Mouse (Mus musculus) liver, postnatal 0 days (tissue): ENCODE measurements around the gene Mcidas. TPM values are rescaled to one million over a fixed set of nuclear protein-coding genes. Genes with fewer than 3 reads are reported as not detected.

Experiments
- ATAC-seq: fragments of 200-750 bp; cut with Nextera tagmentation; 2 replicates; pipeline ENCODE4 v1.8.0; 2017; ENCODE audit warnings: mild to moderate bottlenecking, moderate library complexity
- DNase-seq: peaks from one replicate; pipeline ENCODE4 v3.0.0-alpha.2; 2016
- H3K27ac ChIP-seq: fragments of 300-500 bp; sonication (generic); 2 replicates; pipeline ENCODE4 v1.5.1; 2014; ENCODE audit warnings: antibody characterized with exemption, moderate library complexity, mild to moderate bottlenecking, low read depth
- H3K27me3 ChIP-seq: fragments of 300-500 bp; sonication (generic); 2 replicates; pipeline ENCODE4 v1.6.1; 2014; ENCODE audit warnings: low read length, control low read depth, mixed read lengths; ENCODE audit not compliant: insufficient read depth
- H3K36me3 ChIP-seq: fragments of 300-500 bp; sonication (generic); replicated peaks from 2 replicates; pipeline ENCODE4 v1.6.1; 2014; ENCODE audit warnings: mild to moderate bottlenecking, control low read depth, low read length, moderate library complexity, mixed read lengths; ENCODE audit not compliant: insufficient read depth
- H3K4me1 ChIP-seq: fragments of 300-500 bp; sonication (generic); 2 replicates; pipeline ENCODE4 v1.6.1; 2014; ENCODE audit warnings: antibody characterized with exemption, mild to moderate bottlenecking, control low read depth; ENCODE audit not compliant: insufficient read depth
- H3K4me2 ChIP-seq: fragments of 300-500 bp; sonication (generic); 2 replicates; pipeline ENCODE4 v1.6.1; 2014; ENCODE audit warnings: low read depth, mild to moderate bottlenecking, low read length, moderate library complexity, mixed read lengths
- H3K4me3 ChIP-seq: fragments of 300-500 bp; sonication (generic); 2 replicates; pipeline ENCODE4 v1.5.1; 2014; ENCODE audit warnings: low read depth, low read length
- H3K9ac ChIP-seq: fragments of 300-500 bp; sonication (generic); replicated peaks from 2 replicates; pipeline ENCODE4 v1.6.1; 2014; ENCODE audit warnings: mild to moderate bottlenecking, moderate library complexity
- H3K9me3 ChIP-seq: fragments of 300-500 bp; sonication (generic); 2 replicates; pipeline ENCODE4 v1.6.1; 2016; ENCODE audit warnings: mild to moderate bottlenecking, control low read depth, low read length, mixed read lengths
- CTCF ChIP-seq: sonication (generic); IDR thresholded peaks from 2 replicates; pipeline ENCODE4 v1.5.1; 2016; ENCODE audit warnings: antibody characterized with exemption, low read depth
- EP300 ChIP-seq: IDR thresholded peaks from 2 replicates; pipeline ENCODE4 v1.6.1; 2016; ENCODE audit warnings: antibody characterized with exemption, low read depth, mild to moderate bottlenecking
- WGBS: fragments of 180-500 bp; shearing (Covaris S2); extraction: QIAGEN DNeasy Blood & Tissue Kit; methylation state at CpG from one replicate; pipeline ENCODE4 v1.1.7; 2014; ENCODE audit not compliant: insufficient replicate concordance; 5-methylcytosine and 5-hydroxymethylcytosine counted together
- polyA plus RNA-seq: library from polyadenylated mRNA; unstranded; fragments of >200 nt; fragmentation: Nextera tagmentation; extraction: Ambion mirVana; gene quantifications from 2 replicates; pipeline ENCODE4 v1.2.1, GENCODE M21; 2015

The Mcidas gene
- not detected in 2 replicates for polyA plus RNA-seq

DNA sequence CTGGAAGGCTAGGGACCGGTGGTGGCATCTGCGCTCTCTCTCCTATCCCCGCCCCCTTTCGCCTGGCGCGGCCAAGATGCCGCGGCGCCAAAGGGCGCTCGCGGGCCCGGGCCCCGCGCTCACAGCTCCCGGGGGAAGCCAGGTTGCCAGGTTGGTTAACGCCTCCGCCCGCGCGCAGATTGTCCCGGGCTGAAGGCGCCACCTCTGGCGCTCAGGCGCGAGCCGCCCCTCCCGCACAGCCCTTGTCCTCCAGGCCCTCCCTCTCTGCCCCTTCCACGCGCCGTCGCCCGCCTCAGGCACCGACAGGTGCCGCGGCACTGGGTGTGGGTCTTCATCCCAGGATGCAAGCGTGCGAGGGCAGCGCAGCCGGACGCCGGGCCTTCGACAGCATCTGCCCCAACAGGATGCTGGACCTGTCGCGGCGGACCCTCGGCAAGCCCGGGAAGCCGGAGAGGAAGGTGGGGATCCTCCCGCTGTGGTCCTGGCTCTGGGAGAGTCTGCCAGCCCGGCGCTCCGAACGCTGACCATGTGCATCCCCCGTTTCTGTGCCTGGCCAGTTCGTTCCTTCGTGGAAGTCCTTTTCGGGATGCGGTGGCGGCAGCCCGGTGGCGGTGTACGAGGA lies at the start of gene Mcidas:
TSS of gene Mcidas (plus strand) at position 315 of the 622 bp plus-strand sequence.
- Histone ChIP-seq H3K9me3 (no peaks in the 10 kb centered on the region), H3K4me2 (peak within 1 kb of the TSS; percentile 69), H3K4me3 (peak within 1 kb of the TSS; percentile 41), H3K9ac (no peak within 1 kb of the TSS), H3K27ac (no peak within 1 kb of the TSS), H3K36me3 (no peaks in the 10 kb centered on the region), H3K4me1 (peaks cover 15% of the 10 kb centered on the region), H3K27me3 (peaks cover 91% of the 10 kb centered on the region)
- DNase-seq (no peak), ATAC-seq (peak; percentile 46)
- no peak for TF ChIP-seq CTCF
- WGBS, result under 1% methylated on average over 58 of the region's 63 CpGs

DNA sequence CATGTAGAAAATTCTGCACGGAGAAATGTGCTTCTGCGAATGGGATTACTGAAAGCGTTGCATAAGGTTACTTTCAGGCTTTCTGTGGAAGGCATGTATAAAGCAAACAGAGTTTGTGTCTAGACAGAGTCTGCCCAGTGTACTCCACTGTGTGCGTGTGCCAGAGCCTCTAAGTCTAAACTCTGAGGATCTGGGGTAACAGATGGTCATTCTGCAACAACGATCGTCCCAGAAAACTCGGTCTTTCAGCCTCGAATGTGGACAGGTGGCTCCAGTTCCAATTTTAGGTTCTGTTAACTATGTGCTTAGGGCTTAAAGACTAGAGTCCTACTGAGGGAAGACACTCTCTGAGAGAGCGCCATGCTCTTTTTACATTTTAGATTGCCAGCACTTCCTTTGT lies 48.3 kb upstream of the Mcidas start:
- DNase-seq (no peak), ATAC-seq (no peak)
- H3K27me3 ChIP-seq, result no peaks in the 10 kb centered on the region
- TF ChIP-seq CTCF (no peak), EP300 (no peak)
- peaks cover 49% of the 10 kb centered on the region for H3K36me3 ChIP-seq
- H3K9me3 ChIP-seq, result no peaks in the 10 kb centered on the region
- WGBS, result 92% methylated on average over 9 of the region's 9 CpGs
- no peak overlapping the region for H3K4me2 ChIP-seq
- H3K4me1 ChIP-seq, result no peaks in the 10 kb centered on the region
- no peak overlapping the region for H3K27ac ChIP-seq
- H3K9ac ChIP-seq, result no peak overlapping the region
- H3K4me3 ChIP-seq, result no peak overlapping the region

DNA sequence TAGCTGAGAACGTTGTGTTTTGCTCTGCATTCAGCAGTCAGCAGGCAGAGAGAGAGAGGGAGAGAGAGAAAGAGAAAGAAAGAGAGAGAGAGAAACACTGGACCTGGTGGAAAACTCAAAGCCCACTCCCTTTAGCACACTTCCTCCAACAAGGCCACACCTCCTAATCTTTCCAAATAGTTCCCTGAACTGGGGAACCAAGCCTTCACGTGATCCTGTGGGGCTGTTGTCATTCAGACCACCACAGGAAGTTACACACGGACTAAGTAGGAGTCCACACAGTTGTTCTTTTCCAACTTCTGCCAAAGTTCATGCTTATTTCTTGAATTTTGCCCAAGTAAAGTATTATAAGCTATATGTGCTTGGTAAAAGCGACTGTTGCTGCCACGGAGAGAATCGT lies 47.7 kb upstream of the Mcidas start:
- 70% methylated on average over 6 of the region's 6 CpGs for WGBS
- TF ChIP-seq CTCF (no peak), EP300 (no peak)
- peaks cover 50% of the 10 kb centered on the region for H3K36me3 ChIP-seq

GRCm38 (mm10) chr13:112954067-112954466 lies 39.6 kb upstream of the Mcidas start:
- Histone ChIP-seq H3K4me3 (no peak overlapping the region), H3K36me3 (peaks cover 23% of the 10 kb centered on the region), H3K4me1 (no peaks in the 10 kb centered on the region), H3K9ac (no peak overlapping the region), H3K4me2 (no peak overlapping the region), H3K9me3 (no peaks in the 10 kb centered on the region), H3K27ac (no peak overlapping the region), H3K27me3 (no peaks in the 10 kb centered on the region)
- TF ChIP-seq CTCF (no peak), EP300 (no peak)
- DNase-seq (no peak), ATAC-seq (no peak)
- WGBS, result 90% methylated on average over 8 of the region's 8 CpGs

More for the DNA sequence above, 47.7 kb upstream of the Mcidas start:
- Histone ChIP-seq H3K27ac (0 out of 2 replicates have a peak overlapping the region, but pooled peaks have one; percentile 35), H3K4me3 (no peak overlapping the region), H3K9ac (no peak overlapping the region), H3K9me3 (no peaks in the 10 kb centered on the region), H3K27me3 (no peaks in the 10 kb centered on the region), H3K4me2 (no peak overlapping the region), H3K4me1 (no peaks in the 10 kb centered on the region)
- peak; percentile 59 for ATAC-seq
- DNase-seq, result no peak

DNA sequence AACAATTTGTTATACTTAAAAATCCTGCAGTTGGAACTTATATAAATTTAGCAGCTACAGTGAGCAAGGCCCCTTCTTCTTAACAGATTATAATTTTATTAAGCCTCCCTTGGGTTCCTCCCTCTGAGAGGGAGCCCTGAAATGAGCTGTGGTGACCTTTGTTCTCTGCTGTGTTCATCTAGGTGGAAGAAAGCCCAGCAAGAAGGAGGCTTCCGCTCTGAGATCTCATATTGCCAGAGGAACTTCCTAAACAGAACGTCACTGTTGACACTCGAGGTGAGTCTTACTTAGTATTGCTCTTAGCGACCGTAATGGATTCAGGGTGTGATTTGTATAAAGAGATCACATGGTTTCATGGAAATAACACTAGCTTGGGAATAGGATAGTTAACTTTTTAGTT lies 30.6 kb upstream of the Mcidas start:
- Histone ChIP-seq H3K27ac (no peak overlapping the region), H3K27me3 (no peaks in the 10 kb centered on the region), H3K4me2 (no peak overlapping the region), H3K9ac (no peak overlapping the region), H3K9me3 (no peaks in the 10 kb centered on the region), H3K4me1 (no peaks in the 10 kb centered on the region), H3K4me3 (no peak overlapping the region), H3K36me3 (peaks cover 12% of the 10 kb centered on the region)
- DNase-seq (no peak), ATAC-seq (no peak)
- TF ChIP-seq EP300 (no peak), CTCF (no peak)
- 82% methylated on average over 5 of the region's 5 CpGs for WGBS

DNA sequence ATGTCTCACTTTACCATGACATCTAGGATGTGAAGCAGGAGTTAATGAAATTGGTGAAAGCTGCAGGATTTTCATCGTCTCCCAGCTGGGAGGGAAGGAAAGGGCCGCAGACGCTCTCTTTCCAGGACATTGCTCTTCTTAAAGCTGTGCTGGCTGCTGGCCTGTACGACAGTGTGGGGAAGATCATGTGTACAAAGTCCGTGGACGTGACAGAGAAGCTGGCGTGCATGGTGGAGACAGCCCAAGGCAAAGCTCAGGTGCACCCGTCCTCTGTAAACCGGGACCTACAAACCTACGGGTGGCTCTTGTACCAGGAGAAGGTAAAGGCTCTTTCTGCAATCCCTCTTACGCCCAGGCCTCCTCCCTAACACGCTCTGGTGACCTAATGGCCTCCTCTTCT lies 29.2 kb upstream of the Mcidas start:
- Histone ChIP-seq H3K9me3 (no peaks in the 10 kb centered on the region), H3K4me2 (no peak overlapping the region), H3K36me3 (peaks cover 17% of the 10 kb centered on the region), H3K27ac (no peak overlapping the region), H3K4me1 (no peaks in the 10 kb centered on the region), H3K4me3 (no peak overlapping the region), H3K27me3 (no peaks in the 10 kb centered on the region), H3K9ac (no peak overlapping the region)
- ATAC-seq, result no peak
- TF ChIP-seq EP300 (no peak), CTCF (no peak)
- WGBS, result 88% methylated on average over 12 of the region's 12 CpGs
- DNase-seq, result no peak

DNA sequence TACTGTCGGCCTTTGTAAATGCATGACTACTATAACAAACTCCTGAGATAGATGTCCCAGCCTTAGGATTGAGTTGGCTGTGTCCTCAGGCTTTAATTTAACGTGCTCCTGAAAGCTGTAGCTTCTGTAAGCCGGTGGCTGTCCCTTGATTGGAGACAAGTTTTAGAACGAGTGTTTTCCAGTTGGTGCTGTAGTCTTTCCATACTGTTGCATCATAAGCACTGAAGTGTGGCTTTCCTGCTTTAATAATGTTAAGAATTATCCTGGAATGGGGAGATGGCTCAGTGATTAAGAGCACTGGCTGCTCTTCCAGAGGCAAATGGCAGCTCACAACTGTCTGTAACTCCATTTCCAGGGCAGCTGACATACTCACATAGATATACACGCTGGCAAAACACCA lies 26.4 kb upstream of the Mcidas start:
- H3K36me3 ChIP-seq, result peaks cover 15% of the 10 kb centered on the region
- DNase-seq (no peak), ATAC-seq (no peak)
- no peaks in the 10 kb centered on the region for H3K27me3 ChIP-seq
- no peak overlapping the region for H3K4me3 ChIP-seq
- H3K9ac ChIP-seq, result no peak overlapping the region
- 79% methylated on average over 5 of the region's 5 CpGs for WGBS
- H3K9me3 ChIP-seq, result no peaks in the 10 kb centered on the region
- no peak overlapping the region for H3K27ac ChIP-seq
- H3K4me2 ChIP-seq, result no peak overlapping the region
- no peak for TF ChIP-seq CTCF
- TF ChIP-seq EP300, result no peak
- H3K4me1 ChIP-seq, result no peaks in the 10 kb centered on the region
